Mouse (Mus musculus) hindbrain, embryonic 13.5 days (tissue): ENCODE data around the gene 1700057G04Rik. TPM values are rescaled to one million over a fixed set of nuclear protein-coding genes. Genes with fewer than 3 reads are reported as not detected.

Experiments used
- microRNA-seq: library from miRNA; unstranded; fragments of <30 nt; microRNA quantifications from one replicate; pipeline ENCODE4, GENCODE M21; 2016
- polyA plus RNA-seq: library from polyadenylated mRNA; unstranded; fragments of >200 nt; fragmentation: Nextera tagmentation; extraction: Ambion mirVana; gene quantifications from 2 replicates; pipeline ENCODE4 v1.2.1, GENCODE M21; 2015

Gene 1700057G04Rik
- polyA plus RNA-seq, 1 experiment from 2014 or later = not detected

Small RNA genes within 50 kb of the gene (microRNA-seq; reads per million reads assigned to microRNA genes)
- not detected for gene Mir6386

Other genes with a start within 250 kb of the 1700057G04Rik start
- 0.14 and 0.32 TPM in 2 replicates for gene Plscr5, start 116.4 kb upstream of the 1700057G04Rik start, polyA plus RNA-seq
- 10.3 and 11.2 TPM in 2 replicates for gene Plscr1, start 59.6 kb upstream of the 1700057G04Rik start, polyA plus RNA-seq
- 0.69 and 0.75 TPM in 2 replicates for gene Plscr2, start 33.8 kb upstream of the 1700057G04Rik start, polyA plus RNA-seq
- 1.6 and 2.4 TPM in 2 replicates for gene Plscr4, start 148.0 kb downstream of the 1700057G04Rik start, polyA plus RNA-seq
- gene Plod2, start 232.8 kb downstream of the 1700057G04Rik start, polyA plus RNA-seq = 16.0 and 17.0 TPM in 2 replicates